Mouse (Mus musculus): ENCODE measurements around the gene Acsl3. TPM values are rescaled to one million over a fixed set of nuclear protein-coding genes. Genes with fewer than 3 reads are reported as not detected.

Acsl3 gene
- polyA plus RNA-seq, 1 experiment from 2014 or later = 76.8 TPM

Other genes with a start within 250 kb of the Acsl3 start
- gene Farsb, start 168.9 kb upstream of the Acsl3 start, polyA plus RNA-seq (2015; fragmentation: Nextera tagmentation; extraction: Ambion mirVana) = 137 and 138 TPM in 2 replicates
- gene Mogat1, start 146.8 kb upstream of the Acsl3 start, polyA plus RNA-seq (2015; fragmentation: Nextera tagmentation; extraction: Ambion mirVana) = 0.72 TPM in 1 of 2 replicates, not detected in the other
- gene BC035947, start 145.7 kb upstream of the Acsl3 start, polyA plus RNA-seq (2015; fragmentation: Nextera tagmentation; extraction: Ambion mirVana) = 0.38 and 0.47 TPM in 2 replicates
- 4.3 and 4.4 TPM in 2 replicates for gene Utp14b, start 213 bp downstream of the Acsl3 start, polyA plus RNA-seq (2015; fragmentation: Nextera tagmentation; extraction: Ambion mirVana)
- 13.2 and 13.5 TPM in 2 replicates for gene Kcne4, start 158.9 kb downstream of the Acsl3 start, polyA plus RNA-seq (2015; fragmentation: Nextera tagmentation; extraction: Ambion mirVana)

Data from limb, embryonic 13.5 days (tissue).